Mouse (Mus musculus) kidney, embryonic 15.5 days (tissue): ENCODE results near the gene Rplp2. TPM values are rescaled to one million over a fixed set of nuclear protein-coding genes. Genes with fewer than 3 reads are reported as not detected.
"Not testable (repeated sequence)": the region's sequence is repeated elsewhere in the genome, so short reads cannot be mapped to it uniquely, and the experiment has no call there.

Experiments used
- ATAC-seq: fragments of 200-750 bp; cut with Nextera tagmentation; replicated peaks from 2 replicates; pipeline ENCODE4 v1.8.0; 2017; ENCODE audit warnings: moderate TSS enrichment; ENCODE audit not compliant: low FRiP score
- H3K27ac ChIP-seq: fragments of 300-500 bp; sonication (generic); 2 replicates; pipeline ENCODE4 v1.5.1; 2015; ENCODE audit warnings: mild to moderate bottlenecking, inconsistent platforms
- H3K27me3 ChIP-seq: fragments of 300-500 bp; sonication (generic); 2 replicates; pipeline ENCODE4 v1.6.1; 2015; ENCODE audit warnings: inconsistent platforms
- H3K36me3 ChIP-seq: fragments of 300-500 bp; sonication (generic); 2 replicates; pipeline ENCODE4 v1.6.1; 2015; ENCODE audit warnings: inconsistent platforms
- H3K4me1 ChIP-seq: fragments of 300-500 bp; sonication (generic); 2 replicates; pipeline ENCODE4 v1.6.1; 2015; ENCODE audit warnings: inconsistent platforms
- H3K4me2 ChIP-seq: fragments of 300-500 bp; sonication (generic); 2 replicates; pipeline ENCODE4 v1.6.1; 2015; ENCODE audit warnings: moderate library complexity, mild to moderate bottlenecking, inconsistent platforms
- H3K4me3 ChIP-seq: fragments of 300-500 bp; sonication (generic); replicated peaks from 2 replicates; pipeline ENCODE4 v1.5.1; 2015; ENCODE audit warnings: mild to moderate bottlenecking, inconsistent platforms
- H3K9ac ChIP-seq: fragments of 300-500 bp; sonication (generic); 2 replicates; pipeline ENCODE4 v1.6.1; 2015; ENCODE audit warnings: mild to moderate bottlenecking, inconsistent platforms
- H3K9me3 ChIP-seq: fragments of 300-500 bp; sonication (generic); replicated peaks from 2 replicates; pipeline ENCODE4 v1.6.1; 2016; ENCODE audit warnings: inconsistent platforms
- WGBS: fragments of 180-500 bp; shearing (Covaris S2); methylation state at CpG from one replicate; pipeline ENCODE4 v1.1.7; 2015; ENCODE audit warnings: mixed read lengths; 5-methylcytosine and 5-hydroxymethylcytosine counted together
- polyA plus RNA-seq: library from polyadenylated mRNA; unstranded; fragments of >200 nt; fragmentation: Nextera tagmentation; extraction: Ambion mirVana; gene quantifications from 2 replicates; pipeline ENCODE4 v1.2.1, GENCODE M21; 2015

Rplp2 gene
- polyA plus RNA-seq: 1,339 and 1,510 TPM in 2 replicates

- under 1% methylated on average over 63 of the region's 63 CpGs for WGBS
- H3K27me3 ChIP-seq: no peaks in the 10 kb centered on the region
- H3K27ac ChIP-seq: peak within 1 kb of the TSS; percentile 91
- H3K4me2 ChIP-seq: peak within 1 kb of the TSS; percentile 57
- no peaks in the 10 kb centered on the region for H3K9me3 ChIP-seq
- H3K9ac ChIP-seq: peak within 1 kb of the TSS; percentile 89
- peak; percentile 89 for ATAC-seq
- peaks cover 39% of the 10 kb centered on the region for H3K36me3 ChIP-seq
- H3K4me1 ChIP-seq: peaks cover 41% of the 10 kb centered on the region
- H3K4me3 ChIP-seq: peak within 1 kb of the TSS; percentile 79
Observed at GRCm38 (mm10) chr7:141447110-141447991, at the start of gene Rplp2. Rplp2 (plus strand) TSS chr7:141447370.

DNA sequence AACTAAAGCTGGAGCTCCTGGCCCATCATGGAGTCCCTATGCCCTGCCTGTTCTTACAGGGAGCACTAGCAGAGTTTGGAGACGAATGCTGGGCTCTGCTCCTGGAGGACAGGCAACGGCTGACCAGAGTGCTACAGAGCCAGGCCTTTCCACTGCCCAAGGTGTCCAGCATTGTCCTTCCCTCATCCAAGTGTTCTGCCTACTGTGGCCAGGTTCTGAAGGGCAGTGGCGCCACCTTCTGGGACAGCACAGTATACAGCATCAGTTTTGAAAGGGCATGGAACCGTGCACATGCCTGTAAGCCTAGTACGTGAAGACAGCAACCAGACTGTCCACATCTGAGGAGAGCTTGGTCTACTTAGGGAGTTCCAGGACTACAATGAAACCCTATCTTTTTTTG, 43.9 kb upstream of the Rplp2 start:
- peaks cover 71% of the 10 kb centered on the region for H3K36me3 ChIP-seq
- no peak overlapping the region for H3K9ac ChIP-seq
- ATAC-seq: peak; percentile 77
- H3K9me3 ChIP-seq: no peaks in the 10 kb centered on the region
- H3K4me3 ChIP-seq: no peak overlapping the region
- no peak overlapping the region for H3K4me2 ChIP-seq
- no peak overlapping the region for H3K27ac ChIP-seq
- no peaks in the 10 kb centered on the region for H3K27me3 ChIP-seq
- 47% methylated on average over 5 of the region's 5 CpGs for WGBS
- no peaks in the 10 kb centered on the region for H3K4me1 ChIP-seq

DNA sequence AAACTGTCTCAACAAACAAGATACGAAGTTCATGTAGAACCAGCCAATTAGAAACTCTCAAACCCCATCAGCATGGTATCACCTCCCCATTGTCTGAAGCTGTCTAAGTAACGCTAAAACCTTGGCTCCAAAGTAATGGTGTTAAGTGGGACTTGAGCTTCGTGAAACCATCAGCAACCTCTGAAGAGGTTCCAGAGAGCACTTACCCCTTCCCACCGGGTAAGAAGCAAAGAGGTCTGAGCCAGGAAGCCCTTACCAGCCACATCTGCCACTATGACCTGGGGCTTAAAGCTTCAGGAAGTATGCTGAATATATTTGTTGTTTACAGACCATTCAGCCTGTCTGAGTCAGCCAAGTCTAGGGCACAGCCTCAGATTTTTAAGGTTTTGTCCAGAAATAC, 41.7 kb upstream of the Rplp2 start:
- Histone ChIP-seq H3K9me3 (no peaks in the 10 kb centered on the region), H3K27me3 (no peaks in the 10 kb centered on the region), H3K36me3 (peaks cover 69% of the 10 kb centered on the region), H3K4me2 (no peak overlapping the region), H3K27ac (no peak overlapping the region), H3K4me3 (no peak overlapping the region), H3K9ac (no peak overlapping the region), H3K4me1 (peaks cover 3% of the 10 kb centered on the region)
- WGBS: 79% methylated on average over 4 of the region's 4 CpGs
- no peak for ATAC-seq

- Histone ChIP-seq H3K4me1 (peaks cover 11% of the 10 kb centered on the region), H3K36me3 (peaks cover 59% of the 10 kb centered on the region)
- not testable (repeated sequence) for H3K27me3 ChIP-seq, H3K4me2 ChIP-seq, ATAC-seq, H3K27ac ChIP-seq, H3K9ac ChIP-seq, H3K9me3 ChIP-seq, H3K4me3 ChIP-seq
- 96% methylated on average over 7 of the region's 7 CpGs for WGBS
Observed at GRCm38 (mm10) chr7:141407670-141408069, 39.5 kb upstream of the Rplp2 start.

DNA sequence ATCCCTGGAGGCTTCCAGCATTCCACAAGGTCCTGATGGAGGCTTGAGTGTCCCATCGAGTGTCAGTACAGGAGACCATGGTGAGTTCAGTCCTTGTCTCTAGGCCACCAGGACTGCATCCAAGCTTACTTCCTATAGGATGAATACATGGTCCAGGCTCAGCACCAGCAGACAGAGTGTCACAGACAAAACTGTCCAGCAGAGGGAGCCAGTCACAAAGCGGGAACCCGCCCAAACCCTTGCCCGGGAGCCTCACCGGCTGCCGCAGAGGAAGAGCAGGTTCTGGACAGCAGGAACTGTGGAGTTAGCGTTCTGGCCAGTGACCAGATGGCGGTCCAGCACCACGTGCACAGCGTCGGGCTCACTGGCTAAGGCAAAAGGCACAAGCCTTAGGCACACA, 38.3 kb upstream of the Rplp2 start:
- ATAC-seq: peak; percentile 68
- H3K27ac ChIP-seq: no peak overlapping the region
- H3K36me3 ChIP-seq: peaks cover 49% of the 10 kb centered on the region
- H3K27me3 ChIP-seq: no peaks in the 10 kb centered on the region
- H3K9me3 ChIP-seq: no peaks in the 10 kb centered on the region
- H3K9ac ChIP-seq: no peak overlapping the region
- H3K4me2 ChIP-seq: no peak overlapping the region
- 11% methylated on average over 11 of the region's 11 CpGs for WGBS
- H3K4me1 ChIP-seq: peaks cover 17% of the 10 kb centered on the region
- no peak overlapping the region for H3K4me3 ChIP-seq

DNA sequence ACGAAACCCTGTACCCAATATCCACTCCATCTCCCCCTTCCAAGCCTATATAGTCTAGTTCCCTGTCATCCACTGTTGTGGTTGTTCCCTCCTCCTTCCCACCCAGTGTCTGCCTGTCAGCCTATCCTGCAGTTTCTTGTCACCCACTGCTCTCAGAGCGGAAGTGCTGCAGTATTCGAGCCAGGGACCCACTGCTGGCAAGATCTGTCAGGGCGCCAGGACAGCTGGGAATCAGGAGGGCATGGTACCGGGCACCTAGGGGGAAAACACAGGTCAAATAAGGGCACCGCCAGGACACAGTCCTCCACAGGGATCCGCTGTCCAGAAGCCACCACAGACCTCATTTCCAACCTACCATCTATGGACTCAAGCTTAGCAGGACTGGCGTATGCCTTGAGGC, 36.5 kb upstream of the Rplp2 start:
- no peak for ATAC-seq

DNA sequence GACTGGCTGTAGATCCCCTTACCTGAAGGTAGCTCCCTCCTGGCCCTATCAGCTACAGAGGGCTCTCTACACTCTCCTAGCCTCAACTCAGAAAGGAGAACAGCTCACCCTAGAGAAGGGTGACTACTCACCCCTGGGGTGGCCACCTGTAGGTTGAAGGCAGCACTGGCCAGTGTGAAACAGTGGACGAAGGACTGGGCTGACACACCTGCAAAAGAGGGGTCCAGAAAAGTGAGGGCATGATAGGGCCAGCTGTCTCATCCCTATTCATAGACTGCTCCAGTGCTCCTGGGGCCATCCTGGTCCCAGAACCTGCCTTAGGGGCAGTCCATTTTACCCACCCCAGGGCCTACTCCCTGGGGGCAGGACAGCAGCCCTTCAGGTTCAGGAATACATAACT, 35.5 kb upstream of the Rplp2 start:
- 100% methylated on average over 1 of the region's 1 CpGs for WGBS
- no peak for ATAC-seq

More for the DNA sequence above, 36.5 kb upstream of the Rplp2 start:
- Histone ChIP-seq H3K9ac (no peak overlapping the region), H3K27me3 (no peaks in the 10 kb centered on the region), H3K4me1 (peaks cover 27% of the 10 kb centered on the region), H3K4me3 (no peak overlapping the region), H3K9me3 (no peaks in the 10 kb centered on the region), H3K4me2 (no peak overlapping the region), H3K36me3 (peaks cover 44% of the 10 kb centered on the region), H3K27ac (no peak overlapping the region)
- WGBS: 92% methylated on average over 8 of the region's 8 CpGs

DNA sequence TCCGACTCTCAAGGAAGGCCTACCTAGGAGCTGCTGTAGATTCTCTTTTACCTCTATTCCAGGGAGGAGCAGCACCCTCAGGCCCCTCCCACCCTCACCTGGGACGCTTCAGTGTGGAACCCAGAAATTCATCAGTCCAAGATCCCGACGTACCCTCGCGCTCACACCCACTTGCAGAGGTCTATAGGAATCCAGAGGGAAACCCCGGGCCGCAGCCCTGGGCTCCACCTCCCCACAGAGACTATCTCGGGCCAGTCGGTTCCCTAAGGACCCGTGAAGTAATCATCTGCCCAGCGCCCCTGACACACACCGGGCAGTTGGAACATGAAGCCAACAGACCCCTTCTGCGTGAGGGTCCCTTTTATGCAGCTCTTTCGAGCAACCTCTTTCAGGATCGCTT, 33.8 kb upstream of the Rplp2 start:
- Histone ChIP-seq H3K27ac (peak overlapping the region; percentile 88), H3K9ac (peak overlapping the region; percentile 79), H3K9me3 (no peaks in the 10 kb centered on the region), H3K4me1 (peaks cover 27% of the 10 kb centered on the region), H3K27me3 (no peaks in the 10 kb centered on the region), H3K4me3 (peak overlapping the region; percentile 75), H3K36me3 (peaks cover 31% of the 10 kb centered on the region), H3K4me2 (peak overlapping the region; percentile 84)
- WGBS: 3% methylated on average over 16 of the region's 16 CpGs
- peak; percentile 16 for ATAC-seq

More for the DNA sequence above, 35.5 kb upstream of the Rplp2 start:
- Histone ChIP-seq H3K9ac (no peak overlapping the region), H3K9me3 (no peaks in the 10 kb centered on the region), H3K36me3 (peaks cover 41% of the 10 kb centered on the region), H3K27me3 (no peaks in the 10 kb centered on the region), H3K4me1 (peaks cover 27% of the 10 kb centered on the region), H3K4me3 (no peak overlapping the region), H3K27ac (no peak overlapping the region), H3K4me2 (no peak overlapping the region)

DNA sequence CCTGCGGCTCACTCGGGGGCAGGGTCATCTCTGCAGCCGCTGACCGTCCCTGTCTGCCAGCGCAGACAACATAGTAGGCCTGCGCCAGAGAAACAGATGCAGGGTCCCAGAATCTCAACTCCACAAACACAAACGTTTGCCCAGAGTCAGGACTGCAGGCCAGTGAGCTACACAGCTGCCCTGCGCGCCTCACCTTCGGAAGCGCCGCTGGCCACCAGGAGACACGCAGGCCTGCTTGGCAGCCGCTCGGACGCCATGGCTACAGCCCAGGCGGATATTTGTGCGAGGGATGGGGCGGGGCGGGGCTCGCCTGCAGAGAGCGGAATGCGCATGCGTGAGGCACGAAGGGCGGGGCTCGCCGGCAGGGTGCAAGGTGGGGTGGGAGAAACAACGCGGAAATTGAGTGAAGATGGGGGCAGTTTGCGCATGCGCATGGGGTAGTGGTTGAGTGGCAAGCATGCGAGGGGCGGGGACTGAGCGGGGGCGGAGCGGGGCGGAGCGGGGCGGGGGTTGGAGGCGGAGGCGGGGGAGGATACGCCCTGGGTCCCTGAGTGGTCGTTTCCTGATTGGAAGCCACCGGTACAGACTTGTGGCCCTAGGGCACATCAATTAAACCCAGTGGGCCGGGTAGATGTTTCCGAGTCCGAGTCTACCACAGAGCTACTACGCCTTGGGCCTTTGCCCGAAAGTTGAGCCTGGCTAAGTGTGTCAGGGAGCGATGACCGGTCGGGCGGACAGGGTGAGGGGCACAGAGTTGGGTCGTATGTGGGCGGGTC, 33.2 kb upstream of the Rplp2 start, which contains the start of gene Gatd1:
Gene Gatd1 (minus strand): TSS at position 328 of the 776 bp plus-strand sequence.
- peak; percentile 91 for ATAC-seq
- peak within 1 kb of the TSS; percentile 91 for H3K27ac ChIP-seq
- H3K4me2 ChIP-seq: peak within 1 kb of the TSS; percentile 84
- under 1% methylated on average over 56 of the region's 56 CpGs for WGBS
- H3K36me3 ChIP-seq: peaks cover 26% of the 10 kb centered on the region
- peak within 1 kb of the TSS; percentile 75 for H3K4me3 ChIP-seq
- H3K9me3 ChIP-seq: no peaks in the 10 kb centered on the region
- H3K4me1 ChIP-seq: peaks cover 26% of the 10 kb centered on the region
- H3K27me3 ChIP-seq: no peaks in the 10 kb centered on the region
- H3K9ac ChIP-seq: peak within 1 kb of the TSS; percentile 79

DNA sequence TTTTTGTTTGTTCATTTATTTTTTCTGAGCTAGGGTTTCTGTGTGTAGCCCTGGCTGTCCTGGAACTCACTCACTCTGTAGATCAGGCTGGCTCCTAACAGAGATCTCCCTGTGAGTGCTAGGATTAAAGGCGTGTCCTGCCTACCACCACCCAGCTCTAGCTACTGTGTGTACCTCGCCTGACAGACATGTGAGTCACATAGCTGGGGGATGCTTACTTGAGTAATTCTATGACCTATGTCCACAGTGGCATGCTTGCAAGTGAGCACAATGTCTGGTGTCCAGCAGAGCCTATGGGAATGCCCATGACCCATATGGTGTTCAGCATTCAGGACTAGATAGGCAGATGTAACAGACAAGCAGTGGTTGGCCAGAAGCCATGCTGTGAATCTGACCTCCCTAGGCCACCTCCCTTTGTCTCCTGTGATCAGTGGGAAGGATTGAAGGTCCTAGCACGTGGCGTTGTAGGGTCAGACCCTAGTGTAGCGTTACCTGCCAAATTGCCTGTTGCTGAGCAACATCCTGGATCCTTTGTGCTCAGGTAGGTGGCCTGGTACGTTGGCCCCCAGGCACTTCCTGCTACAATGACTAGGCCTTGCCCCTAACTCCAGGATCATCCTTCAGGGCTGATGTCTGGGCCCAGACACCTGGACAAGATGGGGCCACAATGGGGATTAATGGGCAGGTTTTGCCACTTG, 30.9 kb upstream of the Rplp2 start:
- no peak overlapping the region for H3K9ac ChIP-seq
- H3K27me3 ChIP-seq: no peaks in the 10 kb centered on the region
- H3K36me3 ChIP-seq: 0 out of 2 replicates have a peak, but pooled peaks cover 4% of the 10 kb centered on the region
- 80% methylated on average over 6 of the region's 6 CpGs for WGBS
- no peaks in the 10 kb centered on the region for H3K9me3 ChIP-seq
- peaks cover 24% of the 10 kb centered on the region for H3K4me1 ChIP-seq
- no peak overlapping the region for H3K4me3 ChIP-seq
- no peak overlapping the region for H3K4me2 ChIP-seq
- ATAC-seq: no peak
- no peak overlapping the region for H3K27ac ChIP-seq

GRCm38 (mm10) chr7:141417731-141418681, 29.2 kb upstream of the Rplp2 start:
- H3K9me3 ChIP-seq: no peaks in the 10 kb centered on the region
- no peak overlapping the region for H3K27ac ChIP-seq
- no peak for ATAC-seq
- no peaks in the 10 kb centered on the region for H3K27me3 ChIP-seq
- no peaks in the 10 kb centered on the region for H3K36me3 ChIP-seq
- no peak overlapping the region for H3K4me3 ChIP-seq
- no peak overlapping the region for H3K4me2 ChIP-seq
- H3K9ac ChIP-seq: no peak overlapping the region
- 76% methylated on average over 8 of the region's 8 CpGs for WGBS
- peaks cover 13% of the 10 kb centered on the region for H3K4me1 ChIP-seq
